Mouse (Mus musculus) heart, postnatal 0 days (tissue): ENCODE measurements around the gene Ifitm6. TPM values are rescaled to one million over a fixed set of nuclear protein-coding genes. Genes with fewer than 3 reads are reported as not detected.
A peak's percentile ranks its signal among the peaks of the same experiment; 100 is the strongest.
"Not testable (repeated sequence)": the region's sequence is repeated elsewhere in the genome, so short reads cannot be mapped to it uniquely, and the experiment has no call there.

Experiments
- ATAC-seq: fragments of 200-750 bp; cut with Nextera tagmentation; 2 replicates; pipeline ENCODE4 v1.8.0; 2017; ENCODE audit warnings: low read depth, moderate number of reproducible peaks, moderate library complexity; ENCODE audit not compliant: insufficient read depth
- DNase-seq: peaks from one replicate; pipeline ENCODE4 v3.0.0-alpha.2; 2016; ENCODE audit warnings: low spot score
- H3K27ac ChIP-seq: fragments of 300-500 bp; sonication (generic); 2 replicates; pipeline ENCODE4 v1.5.1; 2014; ENCODE audit warnings: low read depth, mild to moderate bottlenecking
- H3K27me3 ChIP-seq: fragments of 300-500 bp; sonication (generic); 2 replicates; pipeline ENCODE4 v1.6.1; 2014; ENCODE audit warnings: low read length, mixed read lengths; ENCODE audit not compliant: control insufficient read depth, insufficient read depth
- H3K36me3 ChIP-seq: fragments of 300-500 bp; sonication (generic); replicated peaks from 2 replicates; pipeline ENCODE4 v1.6.1; 2014; ENCODE audit warnings: low read length, mixed read lengths; ENCODE audit not compliant: control insufficient read depth, insufficient read depth
- H3K4me1 ChIP-seq: fragments of 300-500 bp; sonication (generic); 2 replicates; pipeline ENCODE4 v1.6.1; 2014; ENCODE audit warnings: antibody characterized with exemption; ENCODE audit not compliant: control insufficient read depth, insufficient read depth
- H3K4me2 ChIP-seq: fragments of 300-500 bp; sonication (generic); 2 replicates; pipeline ENCODE4 v1.6.1; 2014; ENCODE audit warnings: low read depth, mild to moderate bottlenecking, low read length, moderate library complexity
- H3K4me3 ChIP-seq: fragments of 300-500 bp; sonication (generic); 2 replicates; pipeline ENCODE4 v1.5.1; 2014; ENCODE audit warnings: low read depth, low read length
- H3K9ac ChIP-seq: fragments of 300-500 bp; sonication (generic); replicated peaks from 2 replicates; pipeline ENCODE4 v1.6.1; 2014; ENCODE audit warnings: low read depth, low read length, mixed read lengths
- H3K9me3 ChIP-seq: fragments of 300-500 bp; sonication (generic); replicated peaks from 2 replicates; pipeline ENCODE4 v1.6.1; 2016; ENCODE audit warnings: low read length; ENCODE audit not compliant: control insufficient read depth
- CTCF ChIP-seq: IDR thresholded peaks from 2 replicates; pipeline ENCODE4 v1.5.1; 2016; ENCODE audit warnings: antibody characterized with exemption, control low read depth, low read depth
- EP300 ChIP-seq: IDR thresholded peaks from 2 replicates; pipeline ENCODE4 v1.6.1; 2016; ENCODE audit warnings: antibody characterized with exemption, low read depth
- WGBS: fragments of 180-500 bp; shearing (Covaris S2); extraction: QIAGEN DNeasy Blood & Tissue Kit; methylation state at CpG from one replicate; pipeline ENCODE4 v1.1.7; 2014; 5-methylcytosine and 5-hydroxymethylcytosine counted together
- polyA plus RNA-seq: library from polyadenylated mRNA; unstranded; fragments of >200 nt; fragmentation: Nextera tagmentation; extraction: Ambion mirVana; gene quantifications from 2 replicates; pipeline ENCODE4 v1.2.1, GENCODE M21; 2015
- total RNA-seq: library from RNA; depleted of rRNA; stranded (reverse); fragments of >200 nt; gene quantifications from 2 replicates; pipeline ENCODE4 v1.2.3, GENCODE M21; 2014; ENCODE audit warnings: low replicate concordance; rRNA removed

Ifitm6 gene
- total RNA-seq (not detected in 2 replicates), polyA plus RNA-seq (0.30 and 0.74 TPM in 2 replicates)

DNA sequence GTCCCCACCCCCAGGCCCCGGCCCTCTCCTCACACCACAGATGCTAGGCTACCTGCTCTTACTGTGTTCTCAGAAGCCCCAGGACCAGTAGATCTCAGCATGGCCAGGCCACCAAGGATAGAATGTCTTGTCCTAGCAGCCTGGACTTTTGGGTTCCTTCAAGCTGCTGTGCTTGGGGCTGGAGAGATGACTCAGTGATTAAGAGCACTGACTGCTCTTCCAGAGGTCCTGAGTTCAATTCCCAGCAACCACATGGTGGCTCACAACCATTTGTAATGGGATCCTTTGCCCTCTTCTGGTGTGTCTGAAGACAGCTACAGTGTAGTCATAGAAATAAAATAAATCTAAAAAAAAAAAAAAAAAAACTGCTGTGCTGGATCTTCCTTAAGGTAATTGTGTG lies at the start of gene Ifitm6:
Ifitm6 (minus strand) TSS at position 101 of the 400 bp plus-strand sequence.
- ATAC-seq, H3K9me3 ChIP-seq, H3K4me1 ChIP-seq, DNase-seq, H3K27ac ChIP-seq, H3K4me2 ChIP-seq, H3K9ac ChIP-seq, H3K36me3 ChIP-seq, H3K27me3 ChIP-seq, H3K4me3 ChIP-seq: not testable (repeated sequence)
- WGBS = 81% methylated on average over 1 of the region's 1 CpGs

DNA sequence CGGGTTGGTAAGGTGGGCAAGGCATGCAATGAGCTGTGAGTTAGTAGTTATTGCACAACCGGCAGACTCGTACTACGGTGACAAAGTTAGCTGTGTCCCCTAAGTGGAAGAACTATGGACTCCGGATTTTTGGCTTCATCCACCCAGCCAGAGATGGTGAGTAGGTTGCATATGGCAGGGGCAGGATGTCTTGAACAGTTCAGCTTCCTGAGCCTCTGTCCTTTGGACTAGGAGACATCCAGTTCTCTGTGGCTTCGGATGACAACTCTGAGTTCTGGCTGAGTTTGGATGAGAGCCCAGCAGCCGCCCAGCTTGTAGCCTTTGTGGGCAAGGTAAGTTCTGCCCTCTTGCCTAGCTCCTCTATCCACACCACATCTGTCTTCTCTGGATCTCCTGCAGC lies 46.9 kb upstream of the Ifitm6 start:
- TF ChIP-seq EP300 = no peak
- TF ChIP-seq CTCF = no peak
- no peak overlapping the region for H3K9ac ChIP-seq
- 0 out of 2 replicates have a peak, but pooled peaks cover 3% of the 10 kb centered on the region for H3K4me1 ChIP-seq
- H3K27ac ChIP-seq = no peak overlapping the region
- H3K9me3 ChIP-seq = no peaks in the 10 kb centered on the region
- no peak for ATAC-seq
- H3K36me3 ChIP-seq = no peaks in the 10 kb centered on the region
- H3K4me2 ChIP-seq = no peak overlapping the region
- no peak overlapping the region for H3K4me3 ChIP-seq
- H3K27me3 ChIP-seq = peaks cover 73% of the 10 kb centered on the region
- WGBS = 82% methylated on average over 7 of the region's 7 CpGs
- no peak for DNase-seq

DNA sequence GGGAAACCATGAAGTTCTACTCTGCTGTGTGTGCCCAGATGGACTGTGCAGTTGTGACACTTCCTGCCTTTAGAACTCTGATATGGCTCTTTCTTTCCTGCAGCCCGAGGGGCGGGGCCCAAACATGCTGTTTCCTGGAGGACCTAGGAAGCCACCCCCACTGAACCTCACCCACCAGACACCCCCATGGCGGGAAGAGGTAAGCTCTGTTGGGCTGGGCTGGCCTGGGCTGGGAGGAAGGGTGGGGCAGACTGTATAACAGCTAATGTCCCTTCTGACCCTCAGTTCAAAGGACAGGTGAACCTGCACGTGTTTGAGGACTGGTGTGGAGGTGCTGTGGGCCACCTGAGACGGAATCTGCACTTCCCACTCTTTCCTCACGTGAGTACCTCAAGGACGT lies 46.5 kb upstream of the Ifitm6 start:
- Histone ChIP-seq H3K4me1 (0 out of 2 replicates have a peak, but pooled peaks cover 3% of the 10 kb centered on the region), H3K27ac (no peak overlapping the region), H3K36me3 (no peaks in the 10 kb centered on the region), H3K9me3 (no peaks in the 10 kb centered on the region), H3K4me2 (no peak overlapping the region), H3K9ac (no peak overlapping the region), H3K4me3 (no peak overlapping the region), H3K27me3 (peaks cover 74% of the 10 kb centered on the region)
- WGBS = 57% methylated on average over 7 of the region's 7 CpGs
- ATAC-seq = no peak
- DNase-seq = no peak
- no peak for TF ChIP-seq EP300
- no peak for TF ChIP-seq CTCF

DNA sequence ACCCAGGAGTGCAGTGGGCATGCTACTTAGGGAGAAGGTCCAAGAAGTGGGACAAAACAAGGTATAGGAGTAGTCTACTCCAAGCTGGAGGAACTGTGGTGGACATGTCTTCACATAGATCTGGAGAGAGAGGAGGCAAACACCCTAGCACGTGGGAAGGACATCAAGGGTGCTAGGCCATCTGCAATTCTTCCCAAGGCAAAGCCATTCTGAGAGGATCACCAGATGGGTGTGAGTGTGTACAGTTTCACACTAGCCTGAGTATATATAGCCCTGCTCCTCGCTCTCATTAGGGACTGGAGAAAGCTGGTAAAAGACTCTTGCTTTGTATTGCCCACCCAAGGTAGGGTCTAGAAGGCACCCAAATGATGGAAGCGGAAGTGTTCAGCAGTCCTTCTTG lies 45.6 kb upstream of the Ifitm6 start:
- H3K9me3 ChIP-seq = no peaks in the 10 kb centered on the region
- peaks cover 71% of the 10 kb centered on the region for H3K27me3 ChIP-seq
- TF ChIP-seq EP300 (no peak), CTCF (no peak)
- H3K27ac ChIP-seq = no peak overlapping the region
- ATAC-seq (no peak), DNase-seq (no peak)
- H3K9ac ChIP-seq = no peak overlapping the region
- H3K4me2 ChIP-seq = no peak overlapping the region
- H3K4me1 ChIP-seq = 0 out of 2 replicates have a peak, but pooled peaks cover 3% of the 10 kb centered on the region
- WGBS = 76% methylated on average over 3 of the region's 3 CpGs
- no peak overlapping the region for H3K4me3 ChIP-seq
- H3K36me3 ChIP-seq = no peaks in the 10 kb centered on the region

DNA sequence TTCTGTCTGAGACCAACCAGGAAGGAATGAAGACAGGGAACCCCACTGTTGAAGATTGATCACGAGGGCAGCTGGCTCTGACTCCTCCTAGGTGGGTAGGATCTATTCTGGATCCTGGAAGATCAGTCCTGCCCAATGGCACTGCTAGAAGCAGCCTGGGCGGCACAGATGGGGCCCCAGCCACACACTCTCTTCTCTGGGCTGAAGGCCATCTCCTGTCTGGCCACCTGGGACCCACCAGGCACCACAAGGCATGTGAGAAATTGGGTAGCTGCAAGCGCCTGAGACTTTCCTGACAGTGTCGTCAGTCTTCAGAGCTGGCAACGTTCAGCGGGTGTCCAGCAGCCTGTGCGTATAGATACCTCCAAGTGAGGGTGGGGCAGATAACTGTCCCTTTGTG lies 44.8 kb upstream of the Ifitm6 start:
- TF ChIP-seq CTCF (no peak), EP300 (no peak)
- DNase-seq = no peak
- WGBS = 62% methylated on average over 7 of the region's 7 CpGs

DNA sequence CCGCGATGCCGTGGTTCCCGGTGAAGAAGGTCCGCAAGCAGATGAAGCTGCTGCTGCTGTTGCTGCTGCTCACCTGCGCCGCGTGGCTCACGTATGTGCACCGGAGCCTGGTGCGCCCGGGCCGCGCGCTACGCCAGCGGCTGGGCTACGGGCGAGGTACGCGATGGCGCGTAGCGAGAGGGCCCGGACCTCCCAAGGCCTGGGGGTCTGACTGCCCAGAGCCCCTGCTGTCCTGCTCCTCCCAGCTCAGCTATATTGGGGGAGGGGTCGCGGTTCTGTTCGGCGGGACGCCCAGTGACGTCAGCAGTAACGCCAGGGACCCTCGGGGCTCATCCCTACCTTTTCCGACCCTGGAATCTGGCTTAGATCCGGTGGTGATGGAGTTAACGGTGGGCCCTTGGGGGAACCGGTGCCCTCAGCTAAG lies 43.6 kb upstream of the Ifitm6 start:
- H3K27ac ChIP-seq = no peak overlapping the region
- DNase-seq (no peak), ATAC-seq (0 out of 2 replicates have a peak, but pooled peaks have one; percentile 31)
- no peaks in the 10 kb centered on the region for H3K9me3 ChIP-seq
- 0 out of 2 replicates have a peak, but pooled peaks cover 3% of the 10 kb centered on the region for H3K4me1 ChIP-seq
- H3K27me3 ChIP-seq = peaks cover 54% of the 10 kb centered on the region
- peak overlapping the region; percentile 48 for H3K4me3 ChIP-seq
- peak overlapping the region; percentile 67 for H3K4me2 ChIP-seq
- TF ChIP-seq EP300 (no peak), CTCF (no peak)
- 2% methylated on average over 34 of the region's 37 CpGs for WGBS
- no peaks in the 10 kb centered on the region for H3K36me3 ChIP-seq
- H3K9ac ChIP-seq = peak overlapping the region; percentile 24; the same call in 1 of the 2 replicates

More for the DNA sequence above, 44.8 kb upstream of the Ifitm6 start:
- Histone ChIP-seq H3K9ac (no peak overlapping the region), H3K4me3 (no peak overlapping the region), H3K4me2 (no peak overlapping the region), H3K27ac (no peak overlapping the region), H3K9me3 (no peaks in the 10 kb centered on the region), H3K4me1 (0 out of 2 replicates have a peak, but pooled peaks cover 3% of the 10 kb centered on the region), H3K27me3 (peaks cover 63% of the 10 kb centered on the region), H3K36me3 (no peaks in the 10 kb centered on the region)
- ATAC-seq = no peak
